Mouse (Mus musculus): ENCODE data around the gene Ncf1. TPM values are rescaled to one million over a fixed set of nuclear protein-coding genes. Genes with fewer than 3 reads are reported as not detected.

Ncf1 gene
- total and polyA plus RNA-seq, 3 experiments, result 287 to 342 (median 302) TPM

DNA sequence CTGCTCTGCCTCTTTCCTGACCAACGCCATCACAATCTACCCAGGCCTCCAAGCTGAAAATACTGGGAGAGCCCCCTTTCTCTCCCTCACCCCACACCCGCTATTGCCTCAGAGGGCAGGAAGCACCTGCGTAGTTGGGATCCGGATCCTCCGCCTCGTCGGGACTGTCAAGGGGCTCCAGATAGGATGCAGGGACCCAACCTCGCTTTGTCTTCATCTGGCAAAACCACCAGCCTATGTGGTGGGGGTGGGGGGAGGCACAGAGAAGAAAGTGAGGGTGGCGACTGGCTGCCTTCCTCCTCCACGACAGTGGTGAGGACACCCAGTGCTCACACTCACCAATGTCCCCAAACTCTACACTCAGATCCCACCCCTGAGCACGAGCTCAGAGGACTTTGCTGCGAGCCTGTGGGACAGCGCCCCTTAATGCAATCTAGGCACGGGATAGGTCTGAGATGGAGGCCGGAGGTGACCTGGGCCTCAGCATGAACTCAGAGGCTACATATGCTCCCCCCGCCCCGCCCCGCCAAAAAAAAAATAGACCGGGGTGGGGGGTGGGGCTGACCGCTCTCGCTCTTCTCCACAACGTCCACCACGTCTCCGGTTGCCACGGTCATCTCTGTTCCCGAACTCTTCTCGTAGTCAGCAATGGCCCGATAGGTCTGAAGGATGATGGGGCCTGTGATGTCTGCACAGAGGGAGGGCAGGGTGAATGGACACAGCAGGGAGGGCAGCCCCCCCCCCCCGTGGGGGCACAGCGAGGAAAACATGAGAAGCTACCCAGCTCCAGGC, 4.1 kb downstream of the Ncf1 start:
- Histone ChIP-seq H3K4me3 (replicated peaks in 1 of 3; ENCODE audit: low read depth in 2 of 3, low read length in 2 of 3, poor library complexity in 1 of 3) (peak overlapping the region; percentile 15 to 57 (median 42)), H3K27ac (ENCODE audit: insufficient read depth, low read depth) (peak overlapping the region; percentile 44), H3K9me3 (replicated peaks; ENCODE audit: low read length) (peaks cover 2% of the 10 kb centered on the region), H3K79me2 (replicated peaks; ENCODE audit: control insufficient read depth, extremely low read depth, insufficient read depth, poor library complexity, severe bottlenecking) (peaks cover 26% of the 10 kb centered on the region), H3K4me2 (ENCODE audit: insufficient read depth, low read depth, poor library complexity, severe bottlenecking) (peak overlapping the region; percentile 18; the same call in 1 of the 2 replicates), H3K9ac (ENCODE audit: insufficient read depth, low read depth) (peak overlapping the region; percentile 9; the same call in 1 of the 2 replicates), H3K36me3 (replicated peaks in 1 of 2; ENCODE audit: control insufficient read depth in 1 of 2, insufficient read depth in 1 of 2, low read length in 1 of 2) (peaks cover 54 to 71% of the 10 kb centered on the region in 2 experiments), H3K4me1 (ENCODE audit: control insufficient read depth in 1 of 2, insufficient read depth in 2 of 2) (peaks cover 15 to 44% of the 10 kb centered on the region in 2 experiments), H3K27me3 (replicated peaks) (no peaks in the 10 kb centered on the region)
- dilution Hi-C loops (cut with MboI; ENCODE audit: extremely low pct_ligation_motif_present, extremely low pct_unique_long_range_greater_than_20kb, low sequenced_read_pairs), result no loop called here
- in situ Hi-C loops (cut with MboI; ENCODE audit: low pct_ligation_motif_present, low pct_unique_long_range_greater_than_20kb, low sequenced_read_pairs), result no loop called here
- DNase-seq (ENCODE audit: extremely low read depth), result no peak
- TF ChIP-seq POLR2A (IDR thresholded peaks at IDR 0.05; ENCODE audit: low read depth, low read length), result peak; percentile 44; the same call in 1 of the 2 replicates
- TF ChIP-seq ZNF384 (IDR thresholded peaks at IDR 0.05; ENCODE audit: low read depth, low read length), result peak; percentile 79
- TF ChIP-seq GABPA (IDR thresholded peaks at IDR 0.05; ENCODE audit: insufficient replicate concordance, low read depth, low read length), result no peak

- no peak overlapping the region for H3K27ac ChIP-seq (ENCODE audit: insufficient read depth, low read depth)
- peaks cover 22% of the 10 kb centered on the region; the same call in 1 of the 2 replicates for H3K79me2 ChIP-seq (replicated peaks; ENCODE audit: control insufficient read depth, extremely low read depth, insufficient read depth, poor library complexity, severe bottlenecking)
- H3K4me1 ChIP-seq (ENCODE audit: control insufficient read depth in 1 of 2, insufficient read depth in 2 of 2), result peaks cover 15 to 41% of the 10 kb centered on the region in 2 experiments
- TF ChIP-seq POLR2AphosphoS2 (IDR thresholded peaks at IDR 0.05; ENCODE audit: low read depth, low read length) (no peak), JUN (IDR thresholded peaks at IDR 0.05; ENCODE audit: insufficient read depth, low read depth, low read length) (no peak), TBP (conservative IDR thresholded peaks at IDR 0.05; ENCODE audit: low read depth, low read length) (no peak), RAD21 (IDR thresholded peaks at IDR 0.05; ENCODE audit: low read depth, low read length) (no peak), ZNF384 (IDR thresholded peaks at IDR 0.05; ENCODE audit: low read depth, low read length) (no peak), ETS1 (conservative IDR thresholded peaks at IDR 0.05; ENCODE audit: low read depth, low read length) (no peak), RCOR1 (conservative IDR thresholded peaks at IDR 0.05; ENCODE audit: low read depth, low read length) (no peak), MXI1 (IDR thresholded peaks at IDR 0.05; ENCODE audit: low read depth, low read length) (no peak), CHD2 (IDR thresholded peaks at IDR 0.05; ENCODE audit: low read length) (no peak), NRF1 (IDR thresholded peaks at IDR 0.05; ENCODE audit: low read depth, low read length) (no peak)
- no peak overlapping the region for H3K4me2 ChIP-seq (ENCODE audit: insufficient read depth, low read depth, poor library complexity, severe bottlenecking)
- peaks cover 81 to 97% of the 10 kb centered on the region in 2 experiments for H3K36me3 ChIP-seq (replicated peaks in 1 of 2; ENCODE audit: control insufficient read depth in 1 of 2, insufficient read depth in 1 of 2, low read length in 1 of 2)
- peaks cover 13% of the 10 kb centered on the region for H3K9me3 ChIP-seq (replicated peaks; ENCODE audit: low read length)
- H3K4me3 ChIP-seq (replicated peaks in 1 of 3; ENCODE audit: low read depth in 2 of 3, low read length in 2 of 3, poor library complexity in 1 of 3), result no peak overlapping the region
- no peak overlapping the region for H3K9ac ChIP-seq (ENCODE audit: insufficient read depth, low read depth)
- DNase-seq (ENCODE audit: extremely low read depth), result no peak
- in situ Hi-C loops (cut with MboI; ENCODE audit: low pct_ligation_motif_present, low pct_unique_long_range_greater_than_20kb, low sequenced_read_pairs) (no loop called here), dilution Hi-C loops (cut with MboI; ENCODE audit: extremely low pct_ligation_motif_present, extremely low pct_unique_long_range_greater_than_20kb, low sequenced_read_pairs) (no loop called here)
- H3K27me3 ChIP-seq (replicated peaks), result no peaks in the 10 kb centered on the region
Observed at GRCm38 (mm10) chr5:134221708-134222150, 7.7 kb downstream of the Ncf1 start.
